Mouse (Mus musculus): ENCODE results near the gene Trub2.
"Not testable (repeated sequence)": the region's sequence is repeated elsewhere in the genome, so short reads cannot be mapped to it uniquely, and the experiment has no call there.

Trub2 gene

GRCm38 (mm10) chr2:29787937-29788681 is at the start of gene Trub2:
Trub2 (minus strand) TSS chr2:29788502.
- peak; percentile 83 to 90 for DNase-seq

- peak; percentile 26 to 61 for DNase-seq
Measured at GRCm38 (mm10) chr2:29835391-29835899, 47.1 kb upstream of the Trub2 start.

DNA sequence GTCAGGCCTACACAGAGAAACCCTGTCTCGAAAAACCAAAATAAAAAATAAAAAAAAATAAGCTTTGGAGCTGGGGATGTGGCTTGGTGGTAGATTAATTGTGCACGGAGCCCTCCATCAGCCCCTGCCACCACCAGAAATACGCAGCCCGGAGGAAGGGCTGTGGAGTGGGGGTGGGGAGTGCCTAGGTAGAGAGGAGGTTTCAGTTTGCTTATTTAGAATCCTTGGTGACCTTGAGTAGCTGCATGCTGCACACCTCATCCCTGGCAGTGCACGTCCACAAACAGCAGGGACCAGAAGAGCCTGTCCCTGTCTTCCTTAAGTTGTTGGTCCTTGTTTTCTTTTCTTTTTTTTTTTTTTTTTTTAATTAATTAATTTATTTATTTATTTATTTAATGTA is 45.5 kb upstream of the Trub2 start:
- DNase-seq = no peak

DNA sequence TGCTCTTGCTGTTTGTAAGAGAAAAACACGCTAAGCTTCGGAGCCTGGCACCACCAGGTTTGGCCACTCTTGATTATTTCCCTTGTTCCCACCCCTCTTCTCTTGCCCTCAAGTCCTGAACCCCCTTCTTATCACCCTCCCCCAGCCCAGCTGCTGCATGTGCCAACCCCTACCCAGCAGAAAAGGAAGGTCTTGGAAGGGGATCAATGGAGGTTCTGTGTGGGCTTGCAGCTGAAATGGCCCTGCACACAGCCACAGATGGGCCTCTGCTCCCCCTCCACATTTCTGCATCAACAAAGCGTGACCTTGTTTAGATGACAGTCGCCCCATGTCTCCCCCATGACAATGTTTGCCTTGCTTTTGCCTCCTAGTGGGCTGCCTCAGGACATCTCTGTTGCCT is 42.8 kb upstream of the Trub2 start:
- DNase-seq = no peak

GRCm38 (mm10) chr2:29827709-29828024 is 39.4 kb upstream of the Trub2 start:
- no peak for DNase-seq

DNA sequence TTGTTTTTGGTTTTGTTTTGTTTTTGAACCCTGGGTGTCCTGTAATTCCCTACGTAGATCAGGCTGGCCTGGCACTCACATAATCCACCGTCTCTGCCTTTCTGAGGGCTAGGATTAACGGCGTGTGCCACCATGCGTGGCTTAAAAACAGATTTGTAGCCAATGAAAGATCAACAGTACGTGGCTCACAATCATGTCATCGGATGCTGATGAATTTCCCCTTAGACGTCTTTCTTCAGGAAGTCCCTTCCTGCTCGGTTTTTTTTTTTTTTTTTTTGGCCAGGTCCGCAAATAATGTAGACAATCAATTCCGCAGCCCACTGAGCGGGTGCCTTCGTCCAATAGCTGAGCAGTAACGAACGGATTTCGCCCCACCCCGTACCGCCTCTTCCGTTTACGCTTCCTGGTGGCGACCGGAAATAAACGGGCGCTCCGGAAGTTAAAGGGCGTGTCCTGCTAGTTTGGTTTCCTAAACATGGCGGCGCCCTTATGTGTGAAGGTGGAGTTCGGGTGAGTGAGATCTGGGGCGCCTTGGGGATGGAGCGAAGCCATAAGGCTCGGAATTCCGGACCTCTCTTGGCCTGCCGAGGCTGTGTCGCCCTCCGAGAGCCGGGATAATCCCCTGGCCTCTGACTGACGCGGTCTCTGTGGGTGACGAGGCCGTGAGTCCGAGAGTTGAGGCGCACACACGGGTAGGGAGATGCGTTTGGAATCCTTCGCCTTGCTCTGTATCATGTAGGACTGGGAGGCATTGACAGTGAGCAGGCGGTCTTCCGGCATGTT is 38.8 kb upstream of the Trub2 start:
- peak; percentile 97 to 98 for DNase-seq

DNA sequence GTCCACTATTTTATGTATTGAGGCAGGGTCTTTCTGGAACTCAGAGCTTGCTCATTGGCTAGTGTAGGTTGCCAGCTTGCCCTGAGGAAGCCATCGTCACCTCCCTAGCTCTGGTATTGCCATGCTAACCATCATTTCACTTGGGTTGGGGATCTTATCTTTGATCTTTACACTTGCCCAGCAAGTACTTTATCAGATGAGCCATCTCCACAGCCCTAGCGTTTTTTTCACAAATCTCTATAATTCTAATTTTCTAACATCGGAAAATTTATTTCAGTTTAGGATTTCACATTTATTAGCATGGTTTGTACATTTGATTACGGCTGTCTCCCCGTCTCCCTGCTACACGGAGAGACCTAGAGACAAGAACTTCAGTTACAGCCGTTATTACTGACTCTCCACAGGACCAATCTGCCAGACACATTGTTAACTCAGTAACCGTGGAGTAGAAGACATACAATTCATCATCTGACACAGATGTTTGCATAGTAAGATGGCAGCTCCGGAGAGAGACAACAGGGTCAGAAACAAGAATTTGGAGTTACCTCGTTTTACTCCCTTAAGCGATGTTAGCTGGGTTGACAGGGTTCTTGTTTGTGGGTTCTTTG is 38.1 kb upstream of the Trub2 start:
- no peak for DNase-seq

- peak; percentile 41 to 47 for DNase-seq
Measured at GRCm38 (mm10) chr2:29820025-29820817, 31.9 kb upstream of the Trub2 start, which contains the start of gene Urm1. Urm1 (plus strand) TSS chr2:29820075.

GRCm38 (mm10) chr2:29819363-29819762 is 31.1 kb upstream of the Trub2 start:
- no peak for DNase-seq

GRCm38 (mm10) chr2:29817426-29818232 is 29.3 kb upstream of the Trub2 start:
- peak; percentile 76 to 90 for DNase-seq

DNA sequence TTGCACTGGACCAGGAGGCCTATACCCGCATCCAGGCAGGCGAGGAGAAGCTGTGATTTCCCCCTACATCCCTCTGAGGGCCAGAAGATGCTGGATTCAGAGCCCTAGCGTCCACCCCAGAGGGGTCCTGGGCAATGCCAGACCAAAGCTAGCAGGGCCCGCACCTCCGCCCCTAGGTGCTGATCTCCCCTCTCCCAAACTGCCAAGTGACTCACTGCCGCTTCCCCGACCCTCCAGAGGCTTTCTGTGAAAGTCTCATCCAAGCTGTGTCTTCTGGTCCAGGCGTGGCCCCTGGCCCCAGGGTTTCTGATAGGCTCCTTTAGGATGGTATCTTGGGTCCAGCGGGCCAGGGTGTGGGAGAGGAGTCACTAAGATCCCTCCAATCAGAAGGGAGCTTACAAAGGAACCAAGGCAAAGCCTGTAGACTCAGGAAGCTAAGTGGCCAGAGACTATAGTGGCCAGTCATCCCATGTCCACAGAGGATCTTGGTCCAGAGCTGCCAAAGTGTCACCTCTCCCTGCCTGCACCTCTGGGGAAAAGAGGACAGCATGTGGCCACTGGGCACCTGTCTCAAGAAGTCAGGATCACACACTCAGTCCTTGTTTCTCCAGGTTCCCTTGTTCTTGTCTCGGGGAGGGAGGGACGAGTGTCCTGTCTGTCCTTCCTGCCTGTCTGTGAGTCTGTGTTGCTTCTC is 27.5 kb upstream of the Trub2 start:
- no peak for DNase-seq

- peak in 1 of 2 experiments; percentile 28 for DNase-seq
Measured at GRCm38 (mm10) chr2:29803400-29803831, 15.1 kb upstream of the Trub2 start.

DNA sequence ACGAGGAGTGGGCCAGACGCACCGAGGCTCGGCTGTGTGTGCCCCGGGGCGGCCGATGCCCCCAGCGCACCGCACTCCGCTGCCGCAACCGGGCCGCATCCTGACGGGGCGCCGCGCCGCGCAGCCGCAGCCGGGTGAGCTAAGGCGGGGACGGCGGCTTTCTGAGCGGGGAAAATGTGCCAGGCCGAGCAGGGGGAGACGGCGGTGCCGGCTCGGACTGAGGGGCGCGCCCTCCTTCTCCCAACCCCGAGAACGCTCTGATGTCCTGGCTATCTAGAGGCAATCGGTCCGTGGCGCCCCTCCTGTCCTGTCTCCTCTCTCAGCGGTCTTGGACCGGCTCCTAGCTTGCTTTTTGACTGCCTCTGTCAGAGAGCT is 14.5 kb upstream of the Trub2 start:
- no peak for DNase-seq

DNA sequence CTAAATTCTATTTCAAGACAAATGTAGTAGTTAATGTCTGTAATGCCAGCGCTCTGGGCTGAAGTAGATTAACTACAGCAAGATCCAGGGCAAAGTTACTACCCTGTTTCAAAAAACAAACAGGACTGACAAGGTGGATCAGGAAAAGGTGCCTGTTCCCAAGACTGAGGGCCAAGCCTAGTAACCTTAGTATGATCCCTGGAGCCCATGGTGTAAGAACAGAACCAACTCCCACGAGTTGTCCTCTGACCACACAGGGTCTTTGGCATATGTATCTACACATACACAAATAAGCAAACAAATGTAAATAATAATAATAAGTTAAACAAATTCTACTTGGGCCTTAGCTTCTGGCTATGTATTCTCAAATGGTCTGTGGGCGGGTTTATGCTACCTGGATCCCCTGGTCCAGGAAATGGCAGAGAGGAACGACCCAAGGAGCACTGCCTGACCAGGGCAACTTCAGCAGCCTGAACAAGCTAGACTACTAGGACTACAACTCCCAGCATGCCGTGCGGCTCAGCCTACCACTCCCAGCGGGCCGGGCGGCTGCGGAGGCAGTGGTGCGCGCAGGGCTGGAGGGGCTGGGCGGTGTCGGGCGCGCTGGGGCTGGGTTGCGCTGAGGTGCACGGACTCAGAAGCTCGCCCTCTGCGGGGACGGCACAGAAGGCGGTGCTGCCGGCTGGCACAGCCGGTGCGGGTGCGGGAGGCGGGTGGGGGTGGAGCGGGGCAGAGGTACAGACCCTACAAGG is 13.9 kb upstream of the Trub2 start, which contains the start of gene Slc27a4:
TSS of gene Slc27a4 (plus strand) at position 560 of the 752 bp plus-strand sequence.
- peak; percentile 94 to 96 for DNase-seq

- DNase-seq = no peak
Measured at GRCm38 (mm10) chr2:29792772-29793487, 4.6 kb upstream of the Trub2 start.

- DNase-seq = peak; percentile 94
Measured at GRCm38 (mm10) chr2:29787104-29787917, 991 bp downstream of the Trub2 start, which contains the start of gene Coq4. Coq4 (plus strand) TSS chr2:29787493.

DNA sequence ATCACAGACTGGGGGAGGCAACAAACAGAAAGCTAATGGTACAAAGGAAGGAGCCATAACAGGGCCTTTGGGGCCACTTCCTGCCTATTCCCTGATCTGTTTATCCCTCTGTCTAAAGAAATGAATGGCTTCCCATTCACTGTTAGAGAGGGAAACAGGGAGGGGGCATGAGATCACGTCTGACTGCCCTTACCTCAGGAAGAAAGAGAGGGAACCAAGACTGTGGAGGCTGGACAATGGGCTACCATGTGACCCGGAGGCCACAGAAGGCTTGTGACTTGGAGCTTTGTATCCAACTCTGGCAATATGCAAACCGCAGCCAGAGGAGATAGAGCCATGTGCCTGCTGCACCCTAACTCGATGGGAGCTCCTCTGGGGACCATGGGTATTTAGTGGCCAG is 4.0 kb downstream of the Trub2 start:
- no peak for DNase-seq

DNA sequence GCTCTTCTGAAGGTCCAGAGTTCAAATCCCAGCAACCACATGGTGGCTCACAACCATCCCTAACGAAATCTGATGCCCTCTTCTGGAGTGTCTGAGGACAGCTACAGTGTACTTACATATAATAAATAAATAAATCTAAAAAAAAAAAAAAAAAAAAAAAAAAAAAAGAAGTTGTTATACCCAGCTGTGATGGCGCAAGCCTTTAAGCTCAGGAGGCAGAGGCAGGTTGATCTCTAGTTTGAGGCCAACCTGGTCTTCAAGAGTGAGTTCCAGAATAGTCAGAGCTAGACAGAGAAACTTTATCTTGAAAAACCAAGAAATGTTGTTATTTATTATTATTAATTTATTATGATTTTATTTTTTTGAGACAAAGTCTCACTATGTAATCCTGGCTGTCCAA is 7.0 kb downstream of the Trub2 start:
- not testable (repeated sequence) for DNase-seq

DNA sequence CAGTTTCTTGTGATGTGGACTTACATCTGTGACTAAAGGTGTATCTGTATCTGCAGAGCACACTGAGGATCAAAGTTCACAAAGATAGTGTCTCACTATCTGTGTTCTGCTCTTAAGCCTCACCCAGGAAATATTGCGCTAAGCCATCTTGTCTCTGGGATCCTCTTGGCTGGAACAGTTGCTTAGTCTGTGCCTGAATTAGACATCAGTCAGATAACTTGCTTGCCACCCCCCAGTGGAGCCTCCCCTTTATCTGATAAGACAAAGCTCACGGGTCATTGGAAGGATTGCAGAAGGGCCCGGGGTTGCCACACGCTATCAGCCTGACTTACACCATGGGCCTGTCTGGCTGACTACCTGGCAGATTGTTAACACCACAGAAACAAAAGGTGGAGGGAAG is 15.0 kb downstream of the Trub2 start:
- no peak for DNase-seq

Measured in kidney, adult 8-10 months (tissue).